Mouse (Mus musculus) lung, embryonic 14.5 days (tissue): ENCODE results near the gene Hoxa10. TPM values are rescaled to one million over a fixed set of nuclear protein-coding genes. Genes with fewer than 3 reads are reported as not detected.

Experiments
- ATAC-seq: fragments of 200-750 bp; cut with Nextera tagmentation; 2 replicates; pipeline ENCODE4 v1.8.0; 2017; ENCODE audit warnings: mild to moderate bottlenecking, moderate TSS enrichment, moderate library complexity; ENCODE audit not compliant: insufficient read depth
- DNase-seq: peaks from one replicate; pipeline ENCODE4 v3.0.0-alpha.2; 2015
- H3K27ac ChIP-seq: fragments of 300-500 bp; sonication (generic); 2 replicates; pipeline ENCODE4 v1.5.1; 2014; ENCODE audit warnings: low read depth, mild to moderate bottlenecking, moderate library complexity
- H3K27me3 ChIP-seq: fragments of 300-500 bp; sonication (generic); 2 replicates; pipeline ENCODE4 v1.6.1; 2014; ENCODE audit warnings: low read length, control low read depth; ENCODE audit not compliant: insufficient read depth
- H3K36me3 ChIP-seq: fragments of 300-500 bp; sonication (generic); 2 replicates; pipeline ENCODE4 v1.6.1; 2014; ENCODE audit warnings: control low read depth; ENCODE audit not compliant: insufficient read depth
- H3K4me1 ChIP-seq: fragments of 300-500 bp; sonication (generic); 2 replicates; pipeline ENCODE4 v1.6.1; 2014; ENCODE audit warnings: antibody characterized with exemption, control low read depth; ENCODE audit not compliant: insufficient read depth
- H3K4me2 ChIP-seq: fragments of 300-500 bp; sonication (generic); 2 replicates; pipeline ENCODE4 v1.6.1; 2014; ENCODE audit warnings: mild to moderate bottlenecking
- H3K4me3 ChIP-seq: fragments of 300-500 bp; sonication (generic); 2 replicates; pipeline ENCODE4 v1.5.1; 2014; ENCODE audit warnings: low read depth, low read length
- H3K9ac ChIP-seq: fragments of 300-500 bp; sonication (generic); 2 replicates; pipeline ENCODE4 v1.6.1; 2014
- H3K9me3 ChIP-seq: fragments of 300-500 bp; sonication (generic); 2 replicates; pipeline ENCODE4 v1.6.1; 2016; ENCODE audit warnings: low read depth, low read length, control low read depth
- CTCF ChIP-seq: IDR thresholded peaks from 2 replicates; pipeline ENCODE4 v1.5.1; 2016; ENCODE audit warnings: antibody characterized with exemption, low read depth
- WGBS: fragments of 180-500 bp; shearing (Covaris S2); extraction: QIAGEN DNeasy Blood & Tissue Kit; methylation state at CpG from one replicate; pipeline ENCODE4 v1.1.7; 2014; 5-methylcytosine and 5-hydroxymethylcytosine counted together
- polyA plus RNA-seq: library from polyadenylated mRNA; unstranded; fragments of >200 nt; fragmentation: Nextera tagmentation; extraction: Ambion mirVana; gene quantifications from 2 replicates; pipeline ENCODE4 v1.2.1, GENCODE M21; 2014

Gene Hoxa10
- polyA plus RNA-seq, 1 experiment from 2014 or later = not detected

DNA sequence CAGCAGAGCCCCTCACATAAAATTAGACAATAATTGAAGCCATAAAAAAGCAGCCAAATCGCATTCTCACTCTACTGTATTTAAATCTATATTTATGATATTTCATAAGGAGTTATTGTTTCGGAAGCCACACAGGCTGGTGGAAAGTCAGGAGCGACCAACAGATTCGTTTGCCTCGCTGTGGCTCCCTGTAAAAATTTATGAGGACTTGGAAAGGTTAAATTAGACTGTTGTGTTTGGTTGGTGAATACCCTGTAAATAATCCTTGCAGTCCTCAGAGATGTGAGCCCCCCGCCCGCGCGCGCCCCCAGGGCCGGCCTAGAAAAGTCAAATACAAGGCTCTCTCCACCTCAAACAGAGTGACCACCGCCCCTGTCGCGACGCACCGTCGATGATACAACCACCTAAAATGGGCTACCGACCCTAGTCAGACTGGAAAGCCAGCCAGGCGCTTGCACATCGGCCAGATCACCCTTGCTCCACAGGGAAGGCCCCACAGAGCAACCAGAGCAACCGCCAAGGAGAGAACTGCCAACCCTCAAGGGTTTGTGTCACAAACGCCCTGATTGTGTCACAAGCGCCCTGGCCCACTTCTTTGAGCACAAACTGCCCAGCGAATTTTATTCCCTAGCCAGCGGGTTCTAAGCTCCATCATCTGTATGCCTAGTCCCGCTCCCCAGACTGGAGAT, 13.9 kb downstream of the Hoxa10 start:
- Histone ChIP-seq H3K9ac (no peak overlapping the region), H3K4me2 (no peak overlapping the region; the same call in 1 of the 2 replicates), H3K4me1 (no peaks in the 10 kb centered on the region), H3K27me3 (peaks cover 99% of the 10 kb centered on the region), H3K27ac (no peak overlapping the region), H3K36me3 (no peaks in the 10 kb centered on the region), H3K4me3 (no peak overlapping the region), H3K9me3 (no peaks in the 10 kb centered on the region)
- WGBS = 4% methylated on average over 26 of the region's 26 CpGs
- DNase-seq (no peak), ATAC-seq (no peak)
- no peak for TF ChIP-seq CTCF

DNA sequence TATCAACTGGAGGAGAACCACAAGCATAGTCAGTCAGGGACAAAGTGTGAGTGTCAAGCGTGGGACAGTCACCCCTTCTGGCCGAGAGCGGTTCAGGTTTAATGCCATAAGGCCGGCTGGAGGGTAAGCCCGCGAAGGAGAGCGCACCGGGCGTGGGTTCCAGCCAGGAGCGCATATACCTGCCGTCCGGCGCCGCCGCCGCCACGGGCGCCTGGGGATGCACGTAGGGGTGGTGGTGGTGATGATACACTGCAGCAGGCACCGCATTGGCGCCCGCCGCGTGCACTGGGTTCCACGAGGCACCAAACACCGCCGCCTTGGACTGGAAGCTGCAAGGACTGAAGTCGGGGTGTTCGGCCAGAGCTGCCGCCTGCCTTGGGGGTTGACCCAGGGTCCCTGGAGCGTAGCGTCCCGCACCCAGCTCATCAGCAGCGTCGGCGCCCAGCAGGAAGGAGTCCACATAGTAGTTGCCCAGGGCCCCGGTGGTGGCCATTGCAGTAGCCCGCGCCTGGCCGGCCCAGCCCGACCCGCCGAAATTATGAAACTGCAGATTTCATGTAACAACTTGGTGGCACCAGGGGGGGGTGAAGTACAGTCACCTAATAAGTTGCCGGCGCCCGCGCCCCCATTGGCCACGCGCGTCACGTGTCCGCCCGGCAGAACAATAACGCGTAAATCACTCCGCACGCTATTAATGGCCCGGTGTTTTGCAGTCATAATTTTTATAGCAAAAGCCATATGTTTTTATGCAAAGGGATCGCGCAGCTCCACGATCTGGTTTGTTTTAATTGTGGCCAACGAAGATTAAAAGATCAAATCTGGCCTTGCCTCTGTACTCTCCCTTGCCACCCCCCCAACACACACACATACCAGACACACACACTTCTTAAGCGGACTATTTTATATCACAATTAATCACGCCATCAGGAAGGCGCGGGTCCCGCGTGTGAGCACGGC, 14.8 kb downstream of the Hoxa10 start:
- no peak for TF ChIP-seq CTCF
- Histone ChIP-seq H3K9me3 (no peaks in the 10 kb centered on the region), H3K27me3 (peaks cover 100% of the 10 kb centered on the region), H3K4me3 (peak overlapping the region; percentile 25), H3K36me3 (no peaks in the 10 kb centered on the region), H3K4me1 (no peaks in the 10 kb centered on the region), H3K4me2 (peak overlapping the region; percentile 45), H3K9ac (no peak overlapping the region), H3K27ac (no peak overlapping the region)
- ATAC-seq = no peak
- no peak for DNase-seq
- 2% methylated on average over 69 of the region's 69 CpGs for WGBS

DNA sequence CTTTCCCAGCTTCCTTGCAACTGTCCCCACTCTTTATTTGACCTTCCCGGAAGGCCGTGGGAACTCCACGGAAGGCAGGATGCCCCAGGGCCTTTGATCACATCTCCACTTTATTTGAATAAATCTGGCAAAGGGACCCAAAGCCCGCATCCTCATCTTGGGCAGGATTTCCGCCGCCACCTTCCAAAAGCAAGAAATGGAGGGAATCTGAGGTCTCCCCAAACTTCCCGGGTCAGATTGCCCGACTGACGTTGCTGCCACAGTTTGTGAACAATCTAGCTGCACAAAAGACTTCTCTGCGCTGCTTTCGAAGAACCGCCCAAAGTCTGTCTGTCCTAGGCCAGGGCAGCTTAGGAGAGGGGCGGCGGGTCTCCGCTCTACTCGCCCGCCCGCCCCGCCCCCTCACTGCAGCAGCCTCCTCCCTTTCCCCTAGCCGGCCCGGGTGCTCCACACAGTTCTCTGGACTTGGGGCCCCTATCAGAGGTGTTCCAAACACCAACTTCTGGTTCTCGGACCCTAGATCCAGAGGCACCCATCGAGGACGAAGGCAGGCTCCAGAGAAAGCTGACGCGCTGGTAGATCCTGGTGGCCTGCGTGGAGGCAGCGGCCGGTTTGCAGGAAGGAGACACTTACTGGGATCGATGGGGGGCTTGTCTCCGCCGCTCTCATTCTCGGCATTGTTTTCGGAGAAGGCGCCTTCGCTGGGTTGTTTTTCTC, 15.6 kb downstream of the Hoxa10 start:
- Histone ChIP-seq H3K9ac (no peak overlapping the region), H3K9me3 (no peaks in the 10 kb centered on the region), H3K36me3 (no peaks in the 10 kb centered on the region), H3K4me3 (peak overlapping the region; percentile 25; the same call in 1 of the 2 replicates), H3K4me1 (no peaks in the 10 kb centered on the region), H3K27me3 (peaks cover 100% of the 10 kb centered on the region), H3K4me2 (peak overlapping the region; percentile 45; the same call in 1 of the 2 replicates), H3K27ac (no peak overlapping the region)
- WGBS = 2% methylated on average over 35 of the region's 36 CpGs
- ATAC-seq = no peak
- DNase-seq = no peak
- TF ChIP-seq CTCF = no peak

DNA sequence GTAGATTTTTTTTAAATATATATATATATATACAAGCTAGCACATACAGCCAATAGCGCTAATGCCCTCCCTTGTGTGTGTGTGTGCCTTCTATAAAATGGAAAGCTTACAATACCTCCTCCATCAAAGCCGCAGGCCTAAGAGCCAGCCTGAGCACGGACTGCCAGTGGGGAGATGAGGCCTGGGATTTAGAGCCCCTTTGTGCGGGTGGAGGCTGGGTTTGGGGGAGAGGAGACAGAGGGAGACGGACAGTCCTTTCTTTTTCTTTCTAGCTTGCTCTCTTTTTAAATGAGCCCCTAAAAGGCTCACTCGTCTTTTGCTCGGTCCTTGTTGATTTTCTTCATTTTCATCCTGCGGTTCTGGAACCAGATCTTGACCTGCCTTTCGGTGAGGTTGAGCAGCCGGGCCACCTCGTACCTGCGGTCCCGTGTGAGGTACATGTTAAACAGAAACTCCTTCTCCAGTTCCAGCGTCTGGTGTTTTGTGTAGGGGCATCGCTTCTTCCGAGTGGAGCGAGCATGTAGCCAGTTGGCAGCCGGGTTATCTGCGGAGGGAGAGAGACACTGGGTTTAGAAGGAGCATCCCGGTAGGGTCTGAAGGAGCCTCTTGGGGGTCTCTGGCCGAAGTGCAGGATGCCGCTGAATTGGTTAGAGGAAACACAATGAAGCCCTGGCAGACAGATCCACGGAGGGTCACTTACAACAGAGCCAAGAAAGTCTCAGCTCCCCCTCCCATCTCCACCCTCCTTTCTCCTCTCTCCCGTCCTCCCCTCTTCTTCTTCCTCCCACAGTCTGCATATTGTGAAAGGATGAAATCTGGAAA, 16.5 kb downstream of the Hoxa10 start:
- Histone ChIP-seq H3K27ac (no peak overlapping the region), H3K9me3 (no peaks in the 10 kb centered on the region), H3K36me3 (no peaks in the 10 kb centered on the region), H3K4me1 (no peaks in the 10 kb centered on the region), H3K4me3 (peak overlapping the region; percentile 5; the same call in 1 of the 2 replicates), H3K27me3 (peaks cover 100% of the 10 kb centered on the region), H3K9ac (no peak overlapping the region; the same call in 1 of the 2 replicates), H3K4me2 (peak overlapping the region; percentile 23; the same call in 1 of the 2 replicates)
- WGBS = 9% methylated on average over 24 of the region's 24 CpGs
- TF ChIP-seq CTCF = no peak
- no peak for DNase-seq
- ATAC-seq = no peak

DNA sequence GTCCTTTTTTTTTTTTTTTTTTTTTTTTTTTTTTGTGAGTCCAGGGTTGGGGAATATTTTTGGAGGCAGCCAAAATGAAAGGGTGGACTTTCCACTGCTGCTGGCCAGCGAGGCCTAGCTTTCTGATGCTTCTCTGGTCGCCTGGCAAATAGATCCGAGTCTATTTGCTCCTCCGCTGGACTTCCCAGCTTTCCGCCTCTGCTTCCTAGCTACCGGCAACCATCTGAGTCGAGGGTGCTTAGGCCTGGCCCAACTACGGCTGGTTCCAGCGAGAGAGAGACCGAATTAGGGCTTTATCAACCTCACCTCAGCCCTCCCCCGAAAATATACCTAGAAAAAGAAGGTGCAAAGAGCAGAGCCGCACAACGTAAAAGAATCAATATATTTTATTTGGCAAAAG, 17.9 kb downstream of the Hoxa10 start:
- ATAC-seq (no peak), DNase-seq (no peak)
- Histone ChIP-seq H3K4me3 (no peak overlapping the region), H3K9ac (no peak overlapping the region), H3K4me2 (no peak overlapping the region), H3K27me3 (peaks cover 100% of the 10 kb centered on the region), H3K27ac (no peak overlapping the region), H3K36me3 (no peaks in the 10 kb centered on the region), H3K9me3 (no peaks in the 10 kb centered on the region), H3K4me1 (no peaks in the 10 kb centered on the region)
- WGBS = 47% methylated on average over 13 of the region's 13 CpGs
- no peak for TF ChIP-seq CTCF

DNA sequence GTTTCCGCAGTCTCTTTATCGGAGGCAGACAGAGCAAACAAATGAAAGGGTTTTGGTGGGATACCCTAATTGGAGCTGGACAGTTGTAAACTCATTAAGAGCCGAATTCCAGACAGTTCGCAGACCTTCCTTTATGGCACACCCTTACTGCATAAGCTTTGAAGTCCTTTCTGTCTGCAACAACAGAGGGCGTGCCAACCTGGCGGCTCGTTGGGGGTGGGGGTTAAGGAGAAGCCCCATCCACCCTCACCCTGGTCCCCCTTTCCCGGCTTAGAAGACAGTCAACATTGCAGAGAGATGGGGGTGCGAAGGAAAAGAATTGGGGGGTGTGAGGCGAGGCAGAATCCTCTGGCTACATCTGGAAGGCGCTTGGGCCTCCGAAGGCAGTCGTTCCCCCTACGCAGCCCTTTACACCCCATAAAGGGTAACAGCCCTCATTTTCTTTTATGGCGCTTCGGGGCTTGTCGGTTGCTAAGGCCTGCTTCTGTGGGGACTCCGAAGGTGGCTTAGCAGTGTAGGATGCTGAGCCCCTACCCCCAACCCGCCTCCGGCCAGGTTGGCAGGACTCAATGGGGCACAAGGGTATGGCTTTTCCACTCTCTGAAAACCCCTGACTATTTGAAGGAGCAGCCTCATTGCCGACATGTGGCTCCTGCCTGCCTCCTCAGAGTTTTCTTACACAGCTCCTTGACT, 18.5 kb downstream of the Hoxa10 start:
- DNase-seq = no peak
- TF ChIP-seq CTCF = no peak
- Histone ChIP-seq H3K9me3 (no peaks in the 10 kb centered on the region), H3K4me3 (peak overlapping the region; percentile 58), H3K9ac (no peak overlapping the region), H3K36me3 (no peaks in the 10 kb centered on the region), H3K4me2 (peak overlapping the region; percentile 94), H3K27me3 (peaks cover 100% of the 10 kb centered on the region), H3K27ac (no peak overlapping the region), H3K4me1 (no peaks in the 10 kb centered on the region)
- ATAC-seq = peak; percentile 2; the same call in 1 of the 2 replicates
- 22% methylated on average over 21 of the region's 21 CpGs for WGBS
